Mouse (Mus musculus): ENCODE results near the gene Ccdc97. TPM values are rescaled to one million over a fixed set of nuclear protein-coding genes. Genes with fewer than 3 reads are reported as not detected.
A peak's percentile ranks its signal among the peaks of the same experiment; 100 is the strongest.

Ccdc97 gene
- polyA plus RNA-seq, 1 experiment from 2014 or later: 32.1 TPM

GRCm38 (mm10) chr7:25688810-25689586 lies 29.9 kb downstream of the Ccdc97 start:
- H3K36me3 ChIP-seq (ENCODE audit: control insufficient read depth, insufficient read depth, low read length): no peaks in the 10 kb centered on the region
- H3K27ac ChIP-seq (ENCODE audit: low read depth, low read length): no peak overlapping the region
- peaks cover 50% of the 10 kb centered on the region for H3K27me3 ChIP-seq (ENCODE audit: control insufficient read depth, insufficient read depth, low read length)
- H3K4me1 ChIP-seq (ENCODE audit: control insufficient read depth, insufficient read depth, low read length): peaks cover 15% of the 10 kb centered on the region
- DNase-seq (ENCODE audit: low spot score, missing footprints) (peak; percentile 89), ATAC-seq (ENCODE audit: low FRiP score) (peak; percentile 48)
- no peaks in the 10 kb centered on the region for H3K9me3 ChIP-seq (ENCODE audit: control insufficient read depth, low read length)
- peak overlapping the region; percentile 47 for H3K4me3 ChIP-seq (ENCODE audit: low read depth, low read length)
- H3K4me2 ChIP-seq: peak overlapping the region; percentile 72
- H3K9ac ChIP-seq (ENCODE audit: low read length): peak overlapping the region; percentile 30; the same call in 1 of the 2 replicates
- 2% methylated on average over 49 of the region's 52 CpGs for WGBS

- peak; percentile 88 for DNase-seq (ENCODE audit: low spot score, missing footprints)
These were observed 31.0 kb downstream of the Ccdc97 start for GRCm38 (mm10) chr7:25687811-25688401.

GRCm38 (mm10) chr7:25686680-25687531 lies 32.0 kb downstream of the Ccdc97 start, which contains the start of gene Tgfb1:
Tgfb1 (plus strand) TSS chr7:25687002.
- Histone ChIP-seq H3K4me3 (ENCODE audit: low read depth, low read length) (peak within 1 kb of the TSS; percentile 47), H3K9ac (ENCODE audit: low read length) (peak within 1 kb of the TSS; percentile 59), H3K36me3 (ENCODE audit: control insufficient read depth, insufficient read depth, low read length) (no peaks in the 10 kb centered on the region), H3K27me3 (ENCODE audit: control insufficient read depth, insufficient read depth, low read length) (peaks cover 50% of the 10 kb centered on the region), H3K4me2 (peak within 1 kb of the TSS; percentile 72), H3K27ac (ENCODE audit: low read depth, low read length) (no peak within 1 kb of the TSS), H3K9me3 (ENCODE audit: control insufficient read depth, low read length) (no peaks in the 10 kb centered on the region), H3K4me1 (ENCODE audit: control insufficient read depth, insufficient read depth, low read length) (peaks cover 15% of the 10 kb centered on the region)
- DNase-seq (ENCODE audit: low spot score, missing footprints) (peak; percentile 97), ATAC-seq (ENCODE audit: low FRiP score) (peak; percentile 56)
- 1% methylated on average over 46 of the region's 69 CpGs for WGBS

More at GRCm38 (mm10) chr7:25687811-25688401, 31.0 kb downstream of the Ccdc97 start:
- peak overlapping the region; percentile 47 for H3K4me3 ChIP-seq (ENCODE audit: low read depth, low read length)
- 0 out of 2 replicates have a peak, but pooled peaks have one; percentile 8 for ATAC-seq (ENCODE audit: low FRiP score)
- H3K9ac ChIP-seq (ENCODE audit: low read length): peak overlapping the region; percentile 3
- peaks cover 50% of the 10 kb centered on the region for H3K27me3 ChIP-seq (ENCODE audit: control insufficient read depth, insufficient read depth, low read length)
- peaks cover 15% of the 10 kb centered on the region for H3K4me1 ChIP-seq (ENCODE audit: control insufficient read depth, insufficient read depth, low read length)
- H3K9me3 ChIP-seq (ENCODE audit: control insufficient read depth, low read length): no peaks in the 10 kb centered on the region
- no peaks in the 10 kb centered on the region for H3K36me3 ChIP-seq (ENCODE audit: control insufficient read depth, insufficient read depth, low read length)
- peak overlapping the region; percentile 72 for H3K4me2 ChIP-seq
- under 1% methylated on average over 47 of the region's 47 CpGs for WGBS
- no peak overlapping the region for H3K27ac ChIP-seq (ENCODE audit: low read depth, low read length)

- Histone ChIP-seq H3K4me2 (no peak overlapping the region), H3K9ac (ENCODE audit: low read length) (no peak overlapping the region), H3K27me3 (ENCODE audit: control insufficient read depth, insufficient read depth, low read length) (peaks cover 50% of the 10 kb centered on the region), H3K9me3 (ENCODE audit: control insufficient read depth, low read length) (no peaks in the 10 kb centered on the region), H3K4me3 (ENCODE audit: low read depth, low read length) (no peak overlapping the region; the same call in 1 of the 2 replicates), H3K36me3 (ENCODE audit: control insufficient read depth, insufficient read depth, low read length) (no peaks in the 10 kb centered on the region), H3K27ac (ENCODE audit: low read depth, low read length) (no peak overlapping the region), H3K4me1 (ENCODE audit: control insufficient read depth, insufficient read depth, low read length) (peaks cover 18% of the 10 kb centered on the region)
- no peak for DNase-seq (ENCODE audit: low spot score, missing footprints)
- ATAC-seq (ENCODE audit: low FRiP score): 0 out of 2 replicates have a peak, but pooled peaks have one; percentile 15
- whole genome bisulfite sequencing: 70% methylated on average over 21 of the region's 21 CpGs
These were observed 32.9 kb downstream of the Ccdc97 start for GRCm38 (mm10) chr7:25685926-25686470.

GRCm38 (mm10) chr7:25684659-25685058 lies 34.2 kb downstream of the Ccdc97 start:
- Histone ChIP-seq H3K27ac (ENCODE audit: low read depth, low read length) (no peak overlapping the region), H3K36me3 (ENCODE audit: control insufficient read depth, insufficient read depth, low read length) (no peaks in the 10 kb centered on the region), H3K27me3 (ENCODE audit: control insufficient read depth, insufficient read depth, low read length) (peaks cover 40% of the 10 kb centered on the region), H3K9ac (ENCODE audit: low read length) (no peak overlapping the region), H3K4me1 (ENCODE audit: control insufficient read depth, insufficient read depth, low read length) (peaks cover 18% of the 10 kb centered on the region), H3K9me3 (ENCODE audit: control insufficient read depth, low read length) (no peaks in the 10 kb centered on the region), H3K4me3 (ENCODE audit: low read depth, low read length) (no peak overlapping the region), H3K4me2 (no peak overlapping the region)
- no peak for DNase-seq (ENCODE audit: low spot score, missing footprints)
- ATAC-seq (ENCODE audit: low FRiP score): no peak
- 85% methylated on average over 6 of the region's 6 CpGs for WGBS

GRCm38 (mm10) chr7:25683474-25684180 lies 35.3 kb downstream of the Ccdc97 start:
- no peak overlapping the region for H3K9ac ChIP-seq (ENCODE audit: low read length)
- ATAC-seq (ENCODE audit: low FRiP score) (no peak), DNase-seq (ENCODE audit: low spot score, missing footprints) (no peak)
- no peaks in the 10 kb centered on the region for H3K36me3 ChIP-seq (ENCODE audit: control insufficient read depth, insufficient read depth, low read length)
- peaks cover 29% of the 10 kb centered on the region for H3K27me3 ChIP-seq (ENCODE audit: control insufficient read depth, insufficient read depth, low read length)
- WGBS: 70% methylated on average over 7 of the region's 7 CpGs
- no peaks in the 10 kb centered on the region for H3K9me3 ChIP-seq (ENCODE audit: control insufficient read depth, low read length)
- H3K4me2 ChIP-seq: no peak overlapping the region
- H3K4me3 ChIP-seq (ENCODE audit: low read depth, low read length): no peak overlapping the region
- H3K27ac ChIP-seq (ENCODE audit: low read depth, low read length): no peak overlapping the region
- H3K4me1 ChIP-seq (ENCODE audit: control insufficient read depth, insufficient read depth, low read length): peaks cover 13% of the 10 kb centered on the region

- Histone ChIP-seq H3K36me3 (ENCODE audit: control insufficient read depth, insufficient read depth, low read length) (no peaks in the 10 kb centered on the region), H3K4me1 (ENCODE audit: control insufficient read depth, insufficient read depth, low read length) (peaks cover 7% of the 10 kb centered on the region), H3K4me3 (ENCODE audit: low read depth, low read length) (peak overlapping the region; percentile 49; the same call in 1 of the 2 replicates), H3K27ac (ENCODE audit: low read depth, low read length) (no peak overlapping the region), H3K9ac (ENCODE audit: low read length) (no peak overlapping the region), H3K4me2 (peak overlapping the region; percentile 60), H3K27me3 (ENCODE audit: control insufficient read depth, insufficient read depth, low read length) (peaks cover 9% of the 10 kb centered on the region), H3K9me3 (ENCODE audit: control insufficient read depth, low read length) (no peaks in the 10 kb centered on the region)
- WGBS: 59% methylated on average over 15 of the region's 15 CpGs
- DNase-seq (ENCODE audit: low spot score, missing footprints): peak; percentile 70
- no peak for ATAC-seq (ENCODE audit: low FRiP score)
These were observed 37.3 kb downstream of the Ccdc97 start for GRCm38 (mm10) chr7:25681341-25682231.

All from midbrain, embryonic 11.5 days (tissue).